Mouse (Mus musculus) olfactory bulb, adult 2 months (tissue): ENCODE measurements at regions not wholly inside any gene's neighbourhood (a gene's known extent, or its start where the extent isn't known, plus 50 kb on each side); places are given as distances from the start of the nearest gene placed in this dataset.

ENCODE experiments used
- CTCF ChIP-seq: fragments of 200-500 bp; IDR thresholded peaks from 2 replicates; pipeline ENCODE4 v1.5.1; 2012; ENCODE audit warnings: low read depth, mild to moderate bottlenecking, low read length, moderate library complexity; ENCODE audit not compliant: insufficient read depth
- POLR2A ChIP-seq: fragments of 200-500 bp; IDR thresholded peaks from 2 replicates; pipeline ENCODE4 v1.6.1; 2012; ENCODE audit warnings: mild to moderate bottlenecking, low read depth, low read length, moderate library complexity; ENCODE audit not compliant: insufficient read depth

DNA sequence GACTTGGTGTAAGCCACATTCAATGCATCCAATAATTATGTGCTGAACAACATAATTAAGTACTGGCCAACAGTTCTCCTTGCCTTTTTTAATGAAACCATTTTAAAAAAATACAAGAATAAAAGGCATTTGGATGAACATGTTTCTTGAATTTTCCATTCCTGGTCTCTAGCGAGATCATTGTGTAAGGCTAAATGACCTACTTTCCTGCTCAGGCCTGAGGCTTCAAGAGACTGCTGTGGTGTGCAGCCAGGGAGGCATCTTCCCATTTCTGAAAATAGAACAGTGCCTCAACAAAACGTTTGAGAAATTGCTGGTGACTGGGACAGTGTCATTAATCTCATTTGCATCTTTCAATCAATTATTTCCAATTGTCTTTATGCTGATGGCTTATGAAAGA, 124.5 kb downstream of the Dll1 start:
- no peak for TF ChIP-seq CTCF
- no peak for TF ChIP-seq POLR2A
